In genomic region chr3:130054587-130054986, GRCm38 (mm10) we compare ENCODE assay signal across 15 mouse cellular contexts. TPM values are rescaled to one million over a fixed set of nuclear protein-coding genes. Genes with fewer than 3 reads are reported as not detected.
A peak's percentile ranks its signal among the peaks of the same experiment; 100 is the strongest.
DNase-seq lines count a peak whose midpoint lies in the region; ATAC-seq lines count a peak whose summit lies in the region.
"Had no signal": no experiment of that assay in that cellular context is flagged by ENCODE, and none has a peak within 500 bp of the region (broad histone marks: within the 10 kb centered on the region; RNA-seq: fewer than 3 reads in every experiment).

No protein-coding gene starts in this region.

- H3K4me1 ChIP-seq in heart, embryonic 10.5 days, result peaks cover 66% of the 10 kb centered on the region
- peaks cover 48% of the 10 kb centered on the region for H3K4me1 ChIP-seq in lung, embryonic 16.5 days (replicated peaks; ENCODE audit: control insufficient read depth, insufficient read depth, low read length)

- 62% methylated on average over 6 of the region's 6 CpGs for WGBS in heart, embryonic 10.5 days
- WGBS in lung, embryonic 16.5 days, result 52% methylated on average over 6 of the region's 6 CpGs

- ATAC-seq in lung, embryonic 16.5 days (ENCODE audit: low read depth), result peak; percentile 47
- no peak for ATAC-seq in CD4-positive, CD25-positive, alpha-beta regulatory T cell, adult 4 months
- ATAC-seq: liver, postnatal 0 days had no signal

- H3K9ac ChIP-seq in lung, embryonic 16.5 days (ENCODE audit: low read length), result no peak overlapping the region
- H3K9ac ChIP-seq: limb, embryonic 15.5 days; liver, postnatal 0 days; midbrain, embryonic 12.5 days had no signal

- no peak overlapping the region; the same call in 1 of the 2 replicates for H3K27ac ChIP-seq in heart, embryonic 10.5 days
- peak overlapping the region; percentile 26 for H3K27ac ChIP-seq in lung, embryonic 16.5 days (ENCODE audit: low read length)
- H3K27ac ChIP-seq: limb, embryonic 15.5 days; midbrain, embryonic 12.5 days had no signal

- H3K9me3 ChIP-seq in heart, embryonic 10.5 days, result no peaks in the 10 kb centered on the region
- no peaks in the 10 kb centered on the region for H3K9me3 ChIP-seq in lung, embryonic 16.5 days (ENCODE audit: control insufficient read depth, low read length)
- H3K9me3 ChIP-seq: limb, embryonic 15.5 days; midbrain, embryonic 12.5 days had no signal

- no peak overlapping the region for H3K4me3 ChIP-seq in heart, embryonic 10.5 days
- no peak overlapping the region for H3K4me3 ChIP-seq in lung, embryonic 16.5 days (ENCODE audit: low read length)
- H3K4me3 ChIP-seq: limb, embryonic 15.5 days; midbrain, embryonic 12.5 days; myocyte had no signal

- DNase-seq in heart, embryonic 10.5 days (ENCODE audit: low spot score), result peak; percentile 72
- DNase-seq in heart, postnatal 14 days, result no peak
- peak; percentile 27 for DNase-seq in urinary bladder, adult 2 months (ENCODE audit: low spot score)
- DNase-seq in urinary bladder, postnatal 10 days (ENCODE audit: low spot score), result no peak
- DNase-seq in urinary bladder, postnatal 25 days (ENCODE audit: low spot score), result peak; percentile 40
- no peak for DNase-seq in cerebellum, postnatal 25 days
- DNase-seq: cerebellum, adult 9-11 months; heart, postnatal 4 days; liver, postnatal 0 days; spleen, adult 18-20 months had no signal

- no peak overlapping the region for H3K4me2 ChIP-seq in lung, embryonic 16.5 days (ENCODE audit: low read depth, low read length)
- H3K4me2 ChIP-seq: limb, embryonic 15.5 days; midbrain, embryonic 12.5 days had no signal

- intact Hi-C loops in heart, postnatal 14 days (cut with DNase I), result loop anchor here (10.0 kb wide), 1 partner anchor 330 kb away; no protein-coding TSS in a partner anchor

- peaks cover 10% of the 10 kb centered on the region; the same call in 1 of the 2 replicates for H3K36me3 ChIP-seq in heart, embryonic 10.5 days
- H3K36me3 ChIP-seq in lung, embryonic 16.5 days (ENCODE audit: control insufficient read depth, insufficient read depth, low read length), result no peaks in the 10 kb centered on the region

- no peaks in the 10 kb centered on the region for H3K27me3 ChIP-seq in heart, embryonic 10.5 days (ENCODE audit: insufficient read depth, poor library complexity, severe bottlenecking)
- H3K27me3 ChIP-seq in lung, embryonic 16.5 days (ENCODE audit: control insufficient read depth, insufficient read depth, low read depth, low read length), result no peaks in the 10 kb centered on the region
- H3K27me3 ChIP-seq: limb, embryonic 15.5 days; midbrain, embryonic 12.5 days had no signal

RNA-seq across cellular contexts. Expression of gene Sec24b, which starts 6.8 kb away (rescaled TPM):
- 33.6 and 34.9 TPM in 2 replicates for polyA plus RNA-seq in heart, embryonic 10.5 days (2016; fragmentation: Nextera tagmentation; extraction: Ambion mirVana)
- 10 to 100 TPM; 33.4 to 34.8 TPM for total RNA-seq in heart, postnatal 14 days (2021)
- polyA plus RNA-seq in urinary bladder, adult 2 months (2012; rRNA removed), result 60.6 and 63.7 TPM in 2 replicates
- polyA plus RNA-seq in lung, embryonic 16.5 days (2015; fragmentation: Nextera tagmentation; extraction: Ambion mirVana), result 31.1 and 35.6 TPM in 2 replicates
- polyA plus RNA-seq in CD4-positive, CD25-positive, alpha-beta regulatory T cell, adult 4 months (2017; shearing (Covaris generic)), result 10 to 100 TPM; 25.2 to 26.6 TPM

Comparison
In these comparisons a context has a peak if more than half of its experiments do, and no peak if none do; other contexts are left out.
1. DNase-seq: peak in heart, embryonic 10.5 days (single experiment), urinary bladder, adult 2 months (single experiment) and urinary bladder, postnatal 25 days (single experiment); none in heart, postnatal 14 days (0 of 2), urinary bladder, postnatal 10 days (single experiment) and cerebellum, postnatal 25 days (0 of 2).